Mouse (Mus musculus): ENCODE results near the gene Ptger3.

Gene Ptger3

GRCm38 (mm10) chr3:157582626-157583405 is 16.1 kb downstream of the Ptger3 start:
- no peak for DNase-seq (ENCODE audit: low spot score)

- no peak for DNase-seq (ENCODE audit: low spot score)
Measured at GRCm38 (mm10) chr3:157597837-157598379, 31.2 kb downstream of the Ptger3 start.

GRCm38 (mm10) chr3:157604684-157605410 is 38.2 kb downstream of the Ptger3 start:
- no peak for DNase-seq (ENCODE audit: low spot score)

GRCm38 (mm10) chr3:157605411-157605740 is 38.7 kb downstream of the Ptger3 start:
- no peak for DNase-seq (ENCODE audit: low spot score)

GRCm38 (mm10) chr3:157613542-157613941 is 46.9 kb downstream of the Ptger3 start:
- no peak for DNase-seq (ENCODE audit: low spot score)

GRCm38 (mm10) chr3:157616949-157617348 is 50.3 kb downstream of the Ptger3 start:
- no peak for DNase-seq (ENCODE audit: low spot score)

GRCm38 (mm10) chr3:157627407-157627806 is 60.7 kb downstream of the Ptger3 start:
- no peak for DNase-seq (ENCODE audit: low spot score)

- no peak for DNase-seq (ENCODE audit: low spot score)
Measured at GRCm38 (mm10) chr3:157630671-157631070, 64.0 kb downstream of the Ptger3 start.

- DNase-seq (ENCODE audit: low spot score), result no peak
Measured at GRCm38 (mm10) chr3:157631383-157631782, 64.7 kb downstream of the Ptger3 start.

- DNase-seq (ENCODE audit: low spot score), result no peak
Measured at GRCm38 (mm10) chr3:157634431-157634830, 67.7 kb downstream of the Ptger3 start.

GRCm38 (mm10) chr3:157635713-157636112 is 69.0 kb downstream of the Ptger3 start:
- DNase-seq (ENCODE audit: low spot score), result no peak

GRCm38 (mm10) chr3:157636887-157637286 is 70.2 kb downstream of the Ptger3 start:
- no peak for DNase-seq (ENCODE audit: low spot score)

- no peak for DNase-seq (ENCODE audit: low spot score)
Measured at GRCm38 (mm10) chr3:157637341-157637740, 70.6 kb downstream of the Ptger3 start.

GRCm38 (mm10) chr3:157641634-157642033 is 74.9 kb downstream of the Ptger3 start:
- no peak for DNase-seq (ENCODE audit: low spot score)

- DNase-seq (ENCODE audit: low spot score), result no peak
Measured at GRCm38 (mm10) chr3:157661622-157662021, 94.9 kb downstream of the Ptger3 start.

- no peak for DNase-seq (ENCODE audit: low spot score)
Measured at GRCm38 (mm10) chr3:157664486-157665041, 97.9 kb downstream of the Ptger3 start.

- DNase-seq (ENCODE audit: low spot score), result no peak
Measured at GRCm38 (mm10) chr3:157665471-157665870, 98.8 kb downstream of the Ptger3 start.

GRCm38 (mm10) chr3:157666142-157666541 is 99.5 kb downstream of the Ptger3 start:
- no peak for DNase-seq (ENCODE audit: low spot score)

- no peak for DNase-seq (ENCODE audit: low spot score)
Measured at GRCm38 (mm10) chr3:157686105-157686504, 119.4 kb downstream of the Ptger3 start.

- DNase-seq (ENCODE audit: low spot score), result no peak
Measured at GRCm38 (mm10) chr3:157688419-157689162, 121.9 kb downstream of the Ptger3 start.
